Mouse (Mus musculus) C2C12 (cell line): ENCODE measurements around the gene Sema4a. TPM values are rescaled to one million over a fixed set of nuclear protein-coding genes. Genes with fewer than 3 reads are reported as not detected.

Source experiments
- H3K27me3 ChIP-seq: one replicate; pipeline ENCODE4 v1.6.1; 2011; ENCODE audit not compliant: control insufficient read depth, insufficient read depth, insufficient read length
- H3K36me3 ChIP-seq: one replicate; pipeline ENCODE4 v1.6.1; 2011; ENCODE audit not compliant: control insufficient read depth, insufficient read depth
- H3K4me3 ChIP-seq: one replicate; pipeline ENCODE4 v1.5.1; 2011; ENCODE audit warnings: mild to moderate bottlenecking, control low read depth; ENCODE audit not compliant: poor library complexity, insufficient read depth, severe bottlenecking
- H3K79me2 ChIP-seq: one replicate; pipeline ENCODE4 v1.6.1; 2011; ENCODE audit not compliant: control insufficient read depth, insufficient read depth
- H3K79me3 ChIP-seq: one replicate; pipeline ENCODE4 v1.6.1; 2011; ENCODE audit warnings: low read depth, control low read depth
- H3ac ChIP-seq: one replicate; pipeline ENCODE3; 2011; ENCODE audit warnings: low read depth; ENCODE audit not compliant: control insufficient read depth, insufficient read length
- CEBPB ChIP-seq: IDR thresholded peaks from one replicate; pipeline ENCODE4 v1.6.1; 2011; ENCODE audit warnings: low read depth, mild to moderate bottlenecking, control low read depth, moderate library complexity
- CTCF ChIP-seq: IDR thresholded peaks from one replicate; pipeline ENCODE4 v1.5.1; 2011; ENCODE audit not compliant: control insufficient read depth, insufficient read depth, insufficient read length
- FOSL1 ChIP-seq: IDR thresholded peaks from one replicate; pipeline ENCODE4 v1.8.0; 2011; ENCODE audit warnings: mild to moderate bottlenecking, low read length; ENCODE audit not compliant: poor library complexity, insufficient read depth, severe bottlenecking
- MAX ChIP-seq: IDR thresholded peaks from one replicate; pipeline ENCODE4 v1.6.1; 2011; ENCODE audit warnings: mild to moderate bottlenecking, control low read depth
- MYOD1 ChIP-seq: IDR thresholded peaks from one replicate; pipeline ENCODE4 v1.6.1; 2011; ENCODE audit warnings: low read depth; ENCODE audit not compliant: control insufficient read depth, insufficient read length
- MYOG ChIP-seq: IDR thresholded peaks from one replicate; pipeline ENCODE4 v1.6.1; 2011; ENCODE audit not compliant: control insufficient read depth, insufficient read length; ENCODE audit errors: extremely low read depth
- USF1 ChIP-seq: IDR thresholded peaks from one replicate; pipeline ENCODE4 v1.6.1; 2011; ENCODE audit warnings: low read depth, mild to moderate bottlenecking, control low read depth, moderate library complexity
- polyA plus RNA-seq: library from polyadenylated mRNA; unstranded; fragments of >200 nt; fragmentation: generic; extraction: Trizol; gene quantifications from one replicate; pipeline ENCODE4 v1.2.1, GENCODE M21; 2012; ENCODE audit warnings: missing spikeins

Sema4a gene
- polyA plus RNA-seq, 1 experiment, result 0.69 TPM

GRCm38 (mm10) chr3:88503881-88504746, 43.1 kb upstream of the Sema4a start:
- Histone ChIP-seq H3K36me3 (peaks cover 26% of the 10 kb centered on the region), H3K4me3 (no peak overlapping the region), H3ac (peak overlapping the region; percentile 56), H3K79me2 (peaks cover 52% of the 10 kb centered on the region), H3K79me3 (peaks cover 38% of the 10 kb centered on the region), H3K27me3 (no peaks in the 10 kb centered on the region)
- TF ChIP-seq MYOG (no peak), USF1 (no peak), FOSL1 (no peak), CEBPB (no peak), CTCF (no peak), MYOD1 (no peak), MAX (no peak)

- H3ac ChIP-seq, result no peak overlapping the region
- TF ChIP-seq CEBPB (no peak), FOSL1 (peak; percentile 93)
- H3K79me2 ChIP-seq, result peaks cover 52% of the 10 kb centered on the region
- H3K27me3 ChIP-seq, result no peaks in the 10 kb centered on the region
- H3K36me3 ChIP-seq, result peaks cover 32% of the 10 kb centered on the region
- H3K79me3 ChIP-seq, result peaks cover 44% of the 10 kb centered on the region
- H3K4me3 ChIP-seq, result peak overlapping the region; percentile 100
Observed at GRCm38 (mm10) chr3:88503505-88503863, 42.5 kb upstream of the Sema4a start.

GRCm38 (mm10) chr3:88502641-88503504, 41.9 kb upstream of the Sema4a start:
- peak overlapping the region; percentile 100 for H3K4me3 ChIP-seq
- peaks cover 58% of the 10 kb centered on the region for H3K79me2 ChIP-seq
- H3ac ChIP-seq, result peak overlapping the region; percentile 86
- TF ChIP-seq MYOG (no peak), MAX (peak; percentile 76)
- H3K36me3 ChIP-seq, result peaks cover 38% of the 10 kb centered on the region
- peaks cover 50% of the 10 kb centered on the region for H3K79me3 ChIP-seq
- no peaks in the 10 kb centered on the region for H3K27me3 ChIP-seq

- Histone ChIP-seq H3K36me3 (peaks cover 46% of the 10 kb centered on the region), H3K79me3 (peaks cover 58% of the 10 kb centered on the region), H3ac (peak overlapping the region; percentile 86), H3K79me2 (peaks cover 66% of the 10 kb centered on the region), H3K27me3 (no peaks in the 10 kb centered on the region), H3K4me3 (peak overlapping the region; percentile 100)
- TF ChIP-seq USF1 (no peak), MAX (no peak), CTCF (no peak), MYOG (no peak), FOSL1 (no peak), MYOD1 (no peak), CEBPB (no peak)
Observed at GRCm38 (mm10) chr3:88502031-88502571, 41.1 kb upstream of the Sema4a start.

- no peak for TF ChIP-seq CEBPB
- TF ChIP-seq MYOD1, result no peak
- no peak for TF ChIP-seq MAX
- TF ChIP-seq CTCF, result no peak
- TF ChIP-seq FOSL1, result no peak
- no peak for TF ChIP-seq USF1
- no peak for TF ChIP-seq MYOG
- Histone ChIP-seq H3K79me2 (peaks cover 72% of the 10 kb centered on the region), H3K27me3 (no peaks in the 10 kb centered on the region), H3K4me3 (peak overlapping the region; percentile 100), H3K36me3 (peaks cover 50% of the 10 kb centered on the region), H3K79me3 (peaks cover 64% of the 10 kb centered on the region), H3ac (peak overlapping the region; percentile 86)
Observed at GRCm38 (mm10) chr3:88501366-88502030, 40.5 kb upstream of the Sema4a start.
